Mouse (Mus musculus): Measurements from ENCODE around the gene Sorcs3. TPM values are rescaled to one million over a fixed set of nuclear protein-coding genes. Genes with fewer than 3 reads are reported as not detected.

The Sorcs3 gene
- polyA plus RNA-seq, 1 experiment from 2014 or later = 0.48 TPM

DNA sequence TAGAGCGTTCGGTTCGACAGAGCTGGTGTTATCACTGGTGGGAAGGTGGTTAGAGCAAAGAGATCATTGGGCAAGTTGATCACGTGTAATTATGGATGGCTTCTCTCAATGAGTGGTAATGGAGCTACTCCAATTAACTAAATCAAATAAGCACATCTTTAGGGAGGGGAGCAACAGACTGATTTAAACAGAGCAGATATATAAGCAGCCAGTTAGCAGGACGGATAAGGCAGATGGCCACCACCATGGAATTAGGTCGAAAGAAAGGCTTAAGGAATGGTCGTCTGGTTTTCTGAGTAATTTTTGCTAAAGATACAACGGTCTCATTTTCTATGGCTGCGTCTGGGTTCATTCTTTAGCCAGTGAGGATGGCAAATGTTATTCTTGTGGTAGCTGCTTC lies 549.3 kb downstream of the Sorcs3 start:
- DNase-seq (ENCODE audit: low spot score) (no peak), ATAC-seq (replicated peaks; ENCODE audit: low FRiP score) (no peak)
- H3K9me3 ChIP-seq (ENCODE audit: control insufficient read depth, low read length) = no peaks in the 10 kb centered on the region
- no peaks in the 10 kb centered on the region for H3K36me3 ChIP-seq (ENCODE audit: control insufficient read depth, insufficient read depth, low read length)
- H3K4me2 ChIP-seq = no peak overlapping the region
- H3K27ac ChIP-seq (ENCODE audit: low read depth, low read length) = no peak overlapping the region
- H3K27me3 ChIP-seq (replicated peaks; ENCODE audit: control insufficient read depth, insufficient read depth, low read length) = no peaks in the 10 kb centered on the region
- 79% methylated on average over 9 of the region's 9 CpGs for WGBS
- no peaks in the 10 kb centered on the region for H3K4me1 ChIP-seq (replicated peaks; ENCODE audit: control insufficient read depth, insufficient read depth, low read length)
- H3K4me3 ChIP-seq (ENCODE audit: low read depth, low read length) = no peak overlapping the region
- no peak overlapping the region for H3K9ac ChIP-seq (ENCODE audit: low read depth, low read length)

DNA sequence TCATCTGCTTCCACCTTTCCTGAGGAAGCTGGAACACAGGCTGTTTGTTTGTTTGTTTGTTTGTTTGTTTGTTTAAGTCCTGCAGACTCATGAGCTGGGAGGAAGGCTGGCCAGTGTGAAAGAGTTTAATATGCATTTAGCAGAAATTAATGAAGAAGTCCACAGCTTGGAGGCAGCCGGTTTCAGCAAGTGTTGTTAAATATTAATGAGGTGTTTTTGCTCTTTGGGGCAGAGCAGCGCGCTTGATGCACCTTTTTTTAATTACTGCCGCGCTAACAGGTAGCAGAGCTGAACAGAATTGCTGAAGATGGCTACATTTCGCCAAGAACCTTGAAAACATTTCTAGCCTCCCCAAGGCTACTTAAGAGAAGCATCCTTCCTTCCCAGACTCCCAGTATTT lies 551.0 kb downstream of the Sorcs3 start:
- DNase-seq (ENCODE audit: low spot score) = no peak
- Histone ChIP-seq H3K4me2 (no peak overlapping the region), H3K27ac (ENCODE audit: low read depth, low read length) (no peak overlapping the region), H3K9me3 (ENCODE audit: control insufficient read depth, low read length) (no peaks in the 10 kb centered on the region), H3K4me1 (replicated peaks; ENCODE audit: control insufficient read depth, insufficient read depth, low read length) (no peaks in the 10 kb centered on the region), H3K36me3 (ENCODE audit: control insufficient read depth, insufficient read depth, low read length) (no peaks in the 10 kb centered on the region), H3K9ac (ENCODE audit: low read depth, low read length) (no peak overlapping the region), H3K27me3 (replicated peaks; ENCODE audit: control insufficient read depth, insufficient read depth, low read length) (no peaks in the 10 kb centered on the region), H3K4me3 (ENCODE audit: low read depth, low read length) (no peak overlapping the region)
- 76% methylated on average over 6 of the region's 6 CpGs for WGBS
- no peak for ATAC-seq (replicated peaks; ENCODE audit: low FRiP score)

- Histone ChIP-seq H3K27ac (ENCODE audit: low read depth, low read length) (no peak overlapping the region), H3K4me1 (replicated peaks; ENCODE audit: control insufficient read depth, insufficient read depth, low read length) (no peaks in the 10 kb centered on the region), H3K27me3 (replicated peaks; ENCODE audit: control insufficient read depth, insufficient read depth, low read length) (no peaks in the 10 kb centered on the region), H3K4me3 (ENCODE audit: low read depth, low read length) (no peak overlapping the region), H3K9ac (ENCODE audit: low read depth, low read length) (no peak overlapping the region), H3K4me2 (no peak overlapping the region), H3K9me3 (ENCODE audit: control insufficient read depth, low read length) (no peaks in the 10 kb centered on the region), H3K36me3 (ENCODE audit: control insufficient read depth, insufficient read depth, low read length) (no peaks in the 10 kb centered on the region)
- 81% methylated on average over 2 of the region's 2 CpGs for WGBS
- ATAC-seq (replicated peaks; ENCODE audit: low FRiP score) (no peak), DNase-seq (ENCODE audit: low spot score) (no peak)
Measured at GRCm38 (mm10) chr19:48766524-48766923, 560.7 kb downstream of the Sorcs3 start.

GRCm38 (mm10) chr19:48771565-48771964 lies 565.7 kb downstream of the Sorcs3 start:
- H3K4me3 ChIP-seq (ENCODE audit: low read depth, low read length) = no peak overlapping the region
- no peaks in the 10 kb centered on the region for H3K27me3 ChIP-seq (replicated peaks; ENCODE audit: control insufficient read depth, insufficient read depth, low read length)
- ATAC-seq (replicated peaks; ENCODE audit: low FRiP score) (no peak), DNase-seq (ENCODE audit: low spot score) (no peak)
- no peak overlapping the region for H3K27ac ChIP-seq (ENCODE audit: low read depth, low read length)
- no peaks in the 10 kb centered on the region for H3K36me3 ChIP-seq (ENCODE audit: control insufficient read depth, insufficient read depth, low read length)
- H3K4me2 ChIP-seq = no peak overlapping the region
- 68% methylated on average over 2 of the region's 2 CpGs for WGBS
- H3K9me3 ChIP-seq (ENCODE audit: control insufficient read depth, low read length) = no peaks in the 10 kb centered on the region
- H3K4me1 ChIP-seq (replicated peaks; ENCODE audit: control insufficient read depth, insufficient read depth, low read length) = no peaks in the 10 kb centered on the region
- no peak overlapping the region for H3K9ac ChIP-seq (ENCODE audit: low read depth, low read length)

- Histone ChIP-seq H3K27me3 (replicated peaks; ENCODE audit: control insufficient read depth, insufficient read depth, low read length) (no peaks in the 10 kb centered on the region), H3K27ac (ENCODE audit: low read depth, low read length) (no peak overlapping the region), H3K4me2 (no peak overlapping the region), H3K4me1 (replicated peaks; ENCODE audit: control insufficient read depth, insufficient read depth, low read length) (no peaks in the 10 kb centered on the region), H3K36me3 (ENCODE audit: control insufficient read depth, insufficient read depth, low read length) (no peaks in the 10 kb centered on the region), H3K9me3 (ENCODE audit: control insufficient read depth, low read length) (no peaks in the 10 kb centered on the region), H3K4me3 (ENCODE audit: low read depth, low read length) (no peak overlapping the region), H3K9ac (ENCODE audit: low read depth, low read length) (no peak overlapping the region)
- DNase-seq (ENCODE audit: low spot score) (no peak), ATAC-seq (replicated peaks; ENCODE audit: low FRiP score) (no peak)
- 63% methylated on average over 3 of the region's 3 CpGs for WGBS
Measured at GRCm38 (mm10) chr19:48779095-48779765, 573.4 kb downstream of the Sorcs3 start.

DNA sequence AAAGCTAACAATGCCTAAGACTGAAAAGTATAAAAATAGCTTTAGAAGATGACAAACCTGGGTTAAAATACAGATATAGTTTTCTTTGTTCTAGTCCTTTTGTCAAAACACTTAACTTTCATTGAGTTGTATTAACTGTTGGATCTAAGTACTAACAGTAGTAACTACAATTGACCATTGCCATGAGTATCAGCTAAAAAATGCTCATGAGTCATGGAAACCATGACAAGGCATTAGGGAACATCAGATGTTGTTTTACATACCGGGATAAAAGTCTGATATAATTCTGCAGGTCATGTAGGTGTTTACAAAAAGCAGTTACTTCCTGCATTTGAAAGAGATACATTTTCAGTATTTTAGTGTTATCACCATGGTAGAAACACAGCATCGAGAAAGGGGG lies 575.0 kb downstream of the Sorcs3 start:
- no peaks in the 10 kb centered on the region for H3K4me1 ChIP-seq (replicated peaks; ENCODE audit: control insufficient read depth, insufficient read depth, low read length)
- no peak for ATAC-seq (replicated peaks; ENCODE audit: low FRiP score)
- H3K4me3 ChIP-seq (ENCODE audit: low read depth, low read length) = no peak overlapping the region
- no peak overlapping the region for H3K27ac ChIP-seq (ENCODE audit: low read depth, low read length)
- DNase-seq (ENCODE audit: low spot score) = no peak
- H3K27me3 ChIP-seq (replicated peaks; ENCODE audit: control insufficient read depth, insufficient read depth, low read length) = no peaks in the 10 kb centered on the region
- no peaks in the 10 kb centered on the region for H3K36me3 ChIP-seq (ENCODE audit: control insufficient read depth, insufficient read depth, low read length)
- H3K4me2 ChIP-seq = no peak overlapping the region
- H3K9me3 ChIP-seq (ENCODE audit: control insufficient read depth, low read length) = no peaks in the 10 kb centered on the region
- WGBS = 63% methylated on average over 2 of the region's 2 CpGs
- no peak overlapping the region for H3K9ac ChIP-seq (ENCODE audit: low read depth, low read length)

GRCm38 (mm10) chr19:48782024-48782721 lies 576.3 kb downstream of the Sorcs3 start:
- H3K27me3 ChIP-seq (replicated peaks; ENCODE audit: control insufficient read depth, insufficient read depth, low read length) = no peaks in the 10 kb centered on the region
- no peak for ATAC-seq (replicated peaks; ENCODE audit: low FRiP score)
- WGBS = 80% methylated on average over 7 of the region's 7 CpGs
- H3K27ac ChIP-seq (ENCODE audit: low read depth, low read length) = no peak overlapping the region
- no peak overlapping the region for H3K4me2 ChIP-seq
- no peaks in the 10 kb centered on the region for H3K9me3 ChIP-seq (ENCODE audit: control insufficient read depth, low read length)
- H3K36me3 ChIP-seq (ENCODE audit: control insufficient read depth, insufficient read depth, low read length) = no peaks in the 10 kb centered on the region
- H3K9ac ChIP-seq (ENCODE audit: low read depth, low read length) = no peak overlapping the region
- H3K4me1 ChIP-seq (replicated peaks; ENCODE audit: control insufficient read depth, insufficient read depth, low read length) = no peaks in the 10 kb centered on the region
- no peak overlapping the region for H3K4me3 ChIP-seq (ENCODE audit: low read depth, low read length)
- DNase-seq (ENCODE audit: low spot score) = no peak

DNA sequence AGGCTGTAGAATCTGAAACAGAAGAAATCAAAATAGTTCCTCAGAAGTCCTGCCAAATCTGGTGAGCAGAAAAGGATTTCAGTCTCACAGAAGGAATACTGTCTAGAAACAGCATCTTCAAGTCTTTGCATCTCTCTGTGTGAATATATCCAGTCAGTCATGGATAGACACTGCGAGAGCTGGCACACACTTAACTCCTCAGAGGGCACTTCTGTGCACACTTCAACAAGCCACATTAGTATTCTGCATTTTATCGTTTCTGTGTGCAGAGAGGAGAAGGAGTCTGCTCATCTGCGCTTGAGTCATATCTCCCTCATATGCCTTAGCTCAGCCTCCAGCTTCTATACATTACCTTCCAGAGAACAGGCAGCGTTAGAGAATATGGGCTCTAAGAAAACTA lies 581.4 kb downstream of the Sorcs3 start:
- Histone ChIP-seq H3K9ac (ENCODE audit: low read depth, low read length) (no peak overlapping the region), H3K27me3 (replicated peaks; ENCODE audit: control insufficient read depth, insufficient read depth, low read length) (no peaks in the 10 kb centered on the region), H3K4me1 (replicated peaks; ENCODE audit: control insufficient read depth, insufficient read depth, low read length) (no peaks in the 10 kb centered on the region), H3K27ac (ENCODE audit: low read depth, low read length) (no peak overlapping the region), H3K4me2 (no peak overlapping the region), H3K36me3 (ENCODE audit: control insufficient read depth, insufficient read depth, low read length) (no peaks in the 10 kb centered on the region), H3K9me3 (ENCODE audit: control insufficient read depth, low read length) (no peaks in the 10 kb centered on the region), H3K4me3 (ENCODE audit: low read depth, low read length) (no peak overlapping the region)
- no peak for ATAC-seq (replicated peaks; ENCODE audit: low FRiP score)
- DNase-seq (ENCODE audit: low spot score) = no peak
- WGBS = 79% methylated on average over 4 of the region's 4 CpGs

GRCm38 (mm10) chr19:48804546-48804945 lies 598.7 kb downstream of the Sorcs3 start:
- Histone ChIP-seq H3K4me3 (ENCODE audit: low read depth, low read length) (no peak overlapping the region), H3K36me3 (ENCODE audit: control insufficient read depth, insufficient read depth, low read length) (no peaks in the 10 kb centered on the region), H3K4me1 (replicated peaks; ENCODE audit: control insufficient read depth, insufficient read depth, low read length) (no peaks in the 10 kb centered on the region), H3K27ac (ENCODE audit: low read depth, low read length) (no peak overlapping the region), H3K4me2 (no peak overlapping the region), H3K9ac (ENCODE audit: low read depth, low read length) (no peak overlapping the region), H3K9me3 (ENCODE audit: control insufficient read depth, low read length) (no peaks in the 10 kb centered on the region; the same call in 1 of the 2 replicates), H3K27me3 (replicated peaks; ENCODE audit: control insufficient read depth, insufficient read depth, low read length) (no peaks in the 10 kb centered on the region)
- WGBS = 72% methylated on average over 6 of the region's 6 CpGs
- ATAC-seq (replicated peaks; ENCODE audit: low FRiP score) (no peak), DNase-seq (ENCODE audit: low spot score) (no peak)

Measured in liver, embryonic 11.5 days (tissue).